Mouse (Mus musculus) CD4-positive, CD25-positive, alpha-beta regulatory T cell (primary cell): ENCODE results near the gene Tead3. TPM values are rescaled to one million over a fixed set of nuclear protein-coding genes. Genes with fewer than 3 reads are reported as not detected.

Experiments
- polyA plus RNA-seq: library from polyadenylated mRNA; unstranded; fragments of 100-300 nt; shearing (Covaris generic); gene quantifications from one replicate; pipeline ENCODE4 v1.2.1, GENCODE M21; 2017

Tead3 gene
- polyA plus RNA-seq, result 0.37 TPM

GRCm38 (mm10) chr17:28350466-28351352, at the start of gene Tead3:
Gene Tead3 (minus strand): TSS chr17:28350817.

GRCm38 (mm10) chr17:28365122-28365521, 14.5 kb upstream of the Tead3 start, which contains the start of gene Tulp1:
Gene Tulp1 (minus strand): TSS chr17:28365222.

GRCm38 (mm10) chr17:28328366-28328928, 22.2 kb downstream of the Tead3 start, which contains the start of gene Rpl10a:
Gene Rpl10a (plus strand): TSS chr17:28328471.

GRCm38 (mm10) chr17:28313212-28313879, 37.3 kb downstream of the Tead3 start, which contains the start of gene Fance:
Gene Fance (plus strand): TSS chr17:28313519.

Other genes with a start within 250 kb of the Tead3 start
- gene Scube3, start 208.7 kb downstream of the Tead3 start, polyA plus RNA-seq, result not detected
- 12.8 TPM for gene Zfp523, start 173.7 kb downstream of the Tead3 start, polyA plus RNA-seq
- gene Def6, start 143.0 kb downstream of the Tead3 start, polyA plus RNA-seq, result 249 TPM
- gene Ppard, start 118.1 kb downstream of the Tead3 start, polyA plus RNA-seq, result 2.8 TPM
- 39.3 TPM for gene Fance, start 37.3 kb downstream of the Tead3 start, polyA plus RNA-seq
- 355 TPM for gene Rpl10a, start 22.3 kb downstream of the Tead3 start, polyA plus RNA-seq
- 0.32 TPM for gene Tulp1, start 14.4 kb upstream of the Tead3 start, polyA plus RNA-seq
- gene Fkbp5, start 166.7 kb upstream of the Tead3 start, polyA plus RNA-seq, result 57.8 TPM
- not detected for gene Armc12, start 180.0 kb upstream of the Tead3 start, polyA plus RNA-seq
- gene Clpsl2, start 198.6 kb upstream of the Tead3 start, polyA plus RNA-seq, result not detected
- gene Clps, start 209.9 kb upstream of the Tead3 start, polyA plus RNA-seq, result 0.35 TPM
- 0.91 TPM for gene Lhfpl5, start 224.8 kb upstream of the Tead3 start, polyA plus RNA-seq